Mouse (Mus musculus) c-Kit-positive CD71-negative TER-119-negative erythroid progenitor cells, embryonic 14.5 days (primary cell): ENCODE data around the gene Rsph1.

Source experiments
- DNase-seq: peaks from one replicate; pipeline ENCODE4 v3.0.0-alpha.2; 2013; ENCODE audit warnings: low read depth

The Rsph1 gene

GRCm38 (mm10) chr17:31258310-31258865, 18.8 kb downstream of the Rsph1 start:
- DNase-seq, result no peak

DNA sequence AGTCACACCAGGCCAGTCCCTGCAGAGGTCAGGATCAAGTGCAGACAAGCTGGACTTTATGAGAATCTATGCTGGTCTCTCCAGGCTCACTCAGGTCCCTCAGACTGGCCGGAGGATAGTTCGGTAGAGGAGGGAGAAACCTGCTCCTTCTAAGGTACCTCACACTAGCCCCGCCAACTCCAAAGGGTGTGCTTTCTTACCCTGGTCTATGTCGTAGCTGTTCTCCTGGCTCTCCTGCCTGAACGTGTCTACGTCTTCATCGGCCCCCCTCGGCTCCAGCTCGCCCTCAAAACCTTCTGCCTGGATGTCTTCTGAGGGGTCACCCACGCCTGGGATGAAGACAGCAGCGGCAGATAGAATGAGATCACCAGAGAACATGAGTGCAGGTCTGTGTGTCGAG, 19.3 kb downstream of the Rsph1 start:
- DNase-seq, result no peak

- no peak for DNase-seq
Measured at GRCm38 (mm10) chr17:31257149-31257548, 20.0 kb downstream of the Rsph1 start.

- peak; percentile 40 for DNase-seq
Measured at GRCm38 (mm10) chr17:31254463-31254931, 22.7 kb downstream of the Rsph1 start.

GRCm38 (mm10) chr17:31253951-31254350, 23.2 kb downstream of the Rsph1 start:
- no peak for DNase-seq

DNA sequence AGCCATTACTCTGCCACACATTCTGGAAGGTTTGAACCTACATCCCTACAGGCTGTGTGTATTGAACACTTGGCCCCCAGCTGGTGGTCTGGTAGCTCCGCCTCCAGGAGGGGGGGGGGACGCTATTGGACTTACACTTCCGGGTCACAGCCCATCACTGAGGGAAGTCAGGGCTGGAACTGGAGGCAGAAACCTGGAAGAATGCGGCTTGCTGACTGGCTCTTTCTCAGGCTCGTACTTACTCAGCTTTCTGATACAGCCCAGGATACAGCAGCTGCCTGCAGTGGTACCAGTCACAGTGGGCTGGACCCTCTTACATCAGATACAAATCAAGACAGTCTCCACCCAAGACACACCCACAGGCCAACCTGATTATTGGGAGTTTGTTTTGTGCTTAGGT, 30.0 kb downstream of the Rsph1 start:
- DNase-seq, result no peak

GRCm38 (mm10) chr17:31245321-31245720, 31.9 kb downstream of the Rsph1 start:
- no peak for DNase-seq

GRCm38 (mm10) chr17:31242764-31243163, 34.4 kb downstream of the Rsph1 start:
- DNase-seq, result no peak

GRCm38 (mm10) chr17:31241156-31241555, 36.0 kb downstream of the Rsph1 start:
- no peak for DNase-seq

DNA sequence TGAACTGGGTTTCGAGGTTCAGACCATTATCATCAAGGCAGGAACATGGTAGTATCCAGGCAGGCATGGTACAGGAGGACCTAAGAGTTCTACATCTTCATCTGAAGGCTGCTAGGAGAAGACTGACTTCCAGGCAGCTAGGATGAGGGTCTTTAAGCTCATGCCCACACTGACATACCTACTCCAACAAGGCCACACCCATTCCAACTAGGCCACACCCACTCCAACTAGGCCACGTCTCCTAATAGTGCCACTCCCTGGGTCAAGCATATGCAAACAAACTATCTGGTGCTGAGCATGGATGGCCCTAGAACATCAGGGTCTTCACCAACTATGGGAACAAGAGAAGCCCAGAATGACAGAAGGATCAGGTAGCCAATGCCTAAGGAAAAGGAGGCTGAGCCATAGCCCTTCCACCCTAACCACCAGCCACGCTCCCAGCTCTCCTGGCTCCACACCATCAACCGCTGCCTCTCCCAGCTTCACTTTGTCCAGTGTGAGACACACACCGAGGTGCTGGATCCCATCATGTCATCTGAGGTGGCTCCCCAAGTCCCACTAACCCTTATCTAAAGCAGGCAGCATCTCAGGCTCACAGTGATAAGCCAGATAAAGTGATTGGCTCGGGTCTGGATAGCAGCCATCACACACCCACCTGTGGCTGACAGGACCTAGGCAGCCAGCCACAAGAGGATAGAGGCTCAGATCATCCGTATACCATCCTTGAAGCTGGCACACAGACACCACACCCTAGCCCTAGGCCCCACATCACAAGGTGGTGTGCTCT, 38.8 kb downstream of the Rsph1 start:
- DNase-seq, result no peak

GRCm38 (mm10) chr17:31235915-31236314, 41.3 kb downstream of the Rsph1 start:
- no peak for DNase-seq

DNA sequence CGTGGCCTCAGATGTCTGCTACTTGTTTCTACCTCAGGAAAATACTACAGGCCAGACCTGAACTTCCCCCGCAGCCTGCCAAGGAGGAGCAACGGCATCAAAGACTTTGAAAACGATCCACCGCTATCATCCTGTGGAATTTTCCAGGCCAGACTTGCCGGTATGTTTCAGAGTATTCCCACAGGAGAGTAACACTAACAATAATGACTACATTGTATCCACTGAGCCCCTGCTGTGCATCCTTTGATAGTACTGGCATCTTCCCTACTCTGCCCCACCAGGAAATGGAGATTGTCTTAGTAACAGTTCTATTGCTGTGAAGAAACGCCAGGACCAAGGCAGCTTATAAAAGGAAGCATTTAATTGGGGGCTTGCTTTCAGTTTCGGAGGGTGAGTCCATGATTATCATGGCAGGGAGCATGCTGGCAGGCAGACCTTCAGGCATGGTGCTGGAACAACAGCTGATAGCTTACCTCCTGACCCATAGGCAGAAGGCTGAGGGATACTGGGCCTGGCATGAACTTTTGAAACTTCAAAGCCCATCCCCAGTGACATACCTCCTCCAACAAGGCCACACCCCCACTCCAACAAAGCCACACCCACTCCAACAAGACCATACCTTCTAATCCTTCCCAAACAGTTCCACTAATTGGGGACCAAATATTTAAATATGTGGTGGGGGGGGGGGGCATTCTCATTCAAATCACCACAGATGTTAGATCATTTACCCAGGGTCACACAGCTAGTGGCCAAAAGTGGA, 44.8 kb downstream of the Rsph1 start:
- no peak for DNase-seq

- no peak for DNase-seq
Measured at GRCm38 (mm10) chr17:31231780-31232179, 45.4 kb downstream of the Rsph1 start.

DNA sequence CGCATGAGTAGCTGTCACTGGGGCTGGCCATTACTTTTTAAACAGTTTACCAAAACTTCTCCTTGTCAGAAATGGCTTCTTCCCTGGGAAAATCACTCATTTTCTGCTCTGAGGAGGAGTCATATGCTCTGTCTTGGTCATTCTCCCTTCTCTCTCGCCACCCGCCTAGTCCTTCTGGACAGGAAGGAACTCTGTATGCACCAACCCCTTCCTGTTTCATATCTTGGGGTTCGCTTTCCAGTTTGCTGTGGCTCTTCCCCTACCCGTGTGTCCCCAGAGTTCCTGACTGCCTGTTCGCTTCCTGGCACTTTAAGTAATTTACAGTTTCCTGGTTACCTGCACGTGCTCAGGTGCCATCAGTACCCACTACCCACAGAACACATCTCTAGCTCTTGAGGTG, 50.3 kb downstream of the Rsph1 start:
- DNase-seq, result no peak

DNA sequence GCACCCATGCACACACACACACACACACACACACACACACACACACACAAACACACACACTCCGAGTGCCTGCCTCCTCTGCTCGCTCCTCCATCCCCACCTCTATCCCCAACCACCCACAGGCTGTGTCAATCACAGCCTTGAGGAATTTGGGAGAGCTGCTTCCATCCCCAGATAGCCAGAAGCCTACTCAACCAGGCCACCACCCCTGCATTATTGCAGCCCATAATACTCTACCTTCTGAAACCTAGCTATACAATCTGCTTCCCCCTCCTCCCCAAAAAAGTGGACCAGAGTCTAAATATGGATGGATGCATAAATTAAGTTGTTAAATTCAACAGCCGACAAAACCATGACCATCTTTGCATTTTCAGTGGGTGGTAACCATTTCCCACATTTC, 50.8 kb downstream of the Rsph1 start:
- no peak for DNase-seq

DNA sequence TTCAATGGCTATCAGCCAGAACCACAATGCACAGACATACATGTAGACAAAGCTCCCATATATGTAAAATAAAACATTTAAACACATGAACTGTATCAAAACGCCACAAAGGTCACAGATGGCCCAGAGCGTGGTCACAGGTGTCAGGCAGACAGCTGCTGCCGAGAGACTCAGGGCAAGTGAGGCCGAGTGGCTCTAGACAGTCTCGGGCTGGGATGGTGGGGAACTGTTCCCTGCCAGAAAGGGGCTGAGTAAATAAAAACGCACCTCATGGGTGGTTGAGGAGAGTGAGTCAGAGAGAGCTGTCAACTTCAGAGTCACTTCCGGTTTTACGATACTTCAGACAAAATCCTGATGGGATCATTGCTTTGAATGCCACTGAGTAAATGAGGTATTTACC, 52.6 kb downstream of the Rsph1 start:
- DNase-seq, result no peak

- peak; percentile 64 for DNase-seq
Measured at GRCm38 (mm10) chr17:31223835-31224234, 53.3 kb downstream of the Rsph1 start.

DNA sequence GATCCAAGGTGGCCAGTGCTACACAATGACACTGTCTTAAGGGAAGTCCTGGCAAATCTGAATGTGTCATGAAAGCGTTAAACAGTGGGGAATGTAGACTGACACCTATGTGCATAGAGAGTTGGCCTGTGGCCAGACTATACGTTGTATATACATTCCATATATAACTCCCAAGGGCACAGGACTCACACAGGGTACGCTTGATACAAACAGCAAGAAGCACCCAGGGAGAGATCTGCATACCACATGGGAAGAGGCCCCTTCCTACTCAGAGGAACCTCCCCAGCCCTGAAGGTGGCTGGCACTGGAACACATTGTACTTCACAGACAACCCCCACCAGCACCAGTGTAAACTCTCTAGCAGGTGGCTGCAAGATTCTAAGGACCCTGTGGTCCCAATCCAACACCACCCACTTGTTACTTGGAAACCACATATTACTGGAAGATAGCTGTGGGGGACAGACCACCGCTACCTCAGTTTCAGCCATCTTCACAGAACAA, 54.3 kb downstream of the Rsph1 start:
- no peak for DNase-seq

DNA sequence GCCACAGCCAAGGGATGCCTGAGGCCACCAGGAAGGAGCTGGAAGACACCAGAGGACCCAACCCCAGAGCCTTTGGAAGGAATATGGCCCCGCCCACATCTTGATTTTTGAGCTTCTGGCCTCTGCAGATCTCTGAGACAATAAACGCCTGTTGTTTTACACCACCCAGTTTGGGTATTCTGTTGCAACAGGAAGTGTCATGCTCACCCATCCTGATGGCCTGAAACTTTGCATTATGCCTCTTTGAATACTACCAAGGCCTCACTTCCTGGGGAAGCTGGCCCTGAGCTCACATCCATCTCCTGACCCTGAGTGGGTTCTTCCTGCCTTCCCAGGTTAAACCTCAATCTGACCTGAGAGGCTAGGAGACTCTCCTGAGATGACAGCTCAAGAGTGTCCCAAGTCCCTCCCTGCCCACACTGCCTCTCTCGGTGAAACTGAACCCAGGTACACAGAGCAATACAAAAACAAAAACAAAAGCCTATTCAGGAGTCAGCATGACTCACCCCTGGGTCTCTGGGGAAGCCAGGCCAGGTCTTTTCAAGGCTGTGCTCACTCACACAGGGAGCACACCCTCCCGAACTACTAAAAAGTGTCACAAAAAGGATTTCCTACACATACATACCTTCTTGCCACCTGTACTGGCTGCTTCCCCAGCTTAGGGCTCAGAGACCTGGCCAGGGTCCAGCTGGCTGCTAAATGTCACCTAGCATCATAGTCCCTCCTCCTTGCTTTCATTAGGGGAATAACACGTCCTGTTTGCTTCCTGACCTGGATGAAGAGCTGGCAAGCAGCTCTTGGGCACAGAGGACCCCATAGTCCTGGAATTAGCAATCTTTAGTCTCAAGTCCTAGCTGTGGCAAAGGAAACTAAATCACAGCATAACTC, 60.9 kb downstream of the Rsph1 start:
- DNase-seq, result no peak

- DNase-seq, result no peak
Measured at GRCm38 (mm10) chr17:31211881-31212280, 65.3 kb downstream of the Rsph1 start.

DNA sequence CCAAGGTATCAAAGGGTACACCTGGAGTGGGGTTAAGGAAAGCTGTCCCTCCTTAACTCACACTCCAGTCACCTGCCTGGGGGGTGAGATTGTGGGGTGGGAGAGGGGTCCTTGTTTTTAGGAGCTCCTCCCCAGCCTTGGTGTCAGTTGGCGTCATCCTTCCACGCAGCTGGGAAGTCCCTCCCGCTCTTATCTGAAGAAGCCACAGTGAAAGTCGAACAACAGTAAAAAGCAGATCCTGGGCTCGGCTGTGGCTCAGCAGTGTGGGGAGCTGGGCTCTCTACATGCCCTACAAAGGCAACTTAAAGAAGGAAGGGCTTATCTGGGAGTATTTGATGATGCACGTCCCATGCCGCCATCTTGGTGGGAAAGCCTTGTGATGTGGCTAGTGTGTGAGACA, 66.9 kb downstream of the Rsph1 start:
- DNase-seq, result no peak
